ENCODE assay signal across 7 mouse cellular contexts in genomic region chr9:54068777-54069176, GRCm38 (mm10). TPM values are rescaled to one million over a fixed set of nuclear protein-coding genes. Genes with fewer than 3 reads are reported as not detected.
DNase-seq lines count a peak whose midpoint lies in the region; ATAC-seq and TF ChIP-seq lines count a peak whose summit lies in the region.

No protein-coding gene starts in this region.

- H3K27ac ChIP-seq in embryonic facial prominence, embryonic 12.5 days: no peak overlapping the region
- no peak overlapping the region for H3K27ac ChIP-seq in kidney, adult 2 months (ENCODE audit: insufficient read depth, low read depth, low read length)
- no peak overlapping the region for H3K27ac ChIP-seq in limb, embryonic 11.5 days (replicated peaks; ENCODE audit: low read depth, low read length)
- no peak overlapping the region for H3K27ac ChIP-seq in midbrain, embryonic 10.5 days (replicated peaks)
- H3K27ac ChIP-seq in small intestine, adult 2 months (ENCODE audit: insufficient read depth, low read depth, low read length): peak overlapping the region; percentile 100

- H3K9me3 ChIP-seq in embryonic facial prominence, embryonic 12.5 days: no peaks in the 10 kb centered on the region
- H3K9me3 ChIP-seq in limb, embryonic 11.5 days (ENCODE audit: control insufficient read depth, low read length): no peaks in the 10 kb centered on the region
- H3K9me3 ChIP-seq in midbrain, embryonic 10.5 days (replicated peaks): no peaks in the 10 kb centered on the region

- no peak for ATAC-seq in embryonic facial prominence, embryonic 12.5 days (ENCODE audit: insufficient number of reproducible peaks, insufficient read depth, low FRiP score, low TSS enrichment)
- ATAC-seq in limb, embryonic 11.5 days (ENCODE audit: insufficient number of reproducible peaks, low FRiP score, low TSS enrichment, low read depth): no peak

- H3K4me1 ChIP-seq in embryonic facial prominence, embryonic 12.5 days: peaks cover 12% of the 10 kb centered on the region; the same call in 1 of the 2 replicates
- no peaks in the 10 kb centered on the region for H3K4me1 ChIP-seq in kidney, adult 2 months (ENCODE audit: control insufficient read depth, insufficient read depth, low read length)
- 0 out of 2 replicates have a peak, but pooled peaks cover 5% of the 10 kb centered on the region for H3K4me1 ChIP-seq in limb, embryonic 11.5 days (ENCODE audit: control insufficient read depth, insufficient read depth, low read length)
- peaks cover 22% of the 10 kb centered on the region for H3K4me1 ChIP-seq in midbrain, embryonic 10.5 days
- H3K4me1 ChIP-seq in small intestine, adult 2 months (ENCODE audit: control insufficient read depth, insufficient read depth, insufficient read length, low read length): peaks cover 12% of the 10 kb centered on the region

- peak overlapping the region; percentile 100 for H3K4me2 ChIP-seq in embryonic facial prominence, embryonic 12.5 days (replicated peaks)
- peak overlapping the region; percentile 89 for H3K4me2 ChIP-seq in limb, embryonic 11.5 days (ENCODE audit: low read depth, severe bottlenecking)

- peak overlapping the region; percentile 55 for H3K4me3 ChIP-seq in embryonic facial prominence, embryonic 12.5 days
- H3K4me3 ChIP-seq in kidney, adult 2 months (ENCODE audit: insufficient read depth, low read depth, low read length): peak overlapping the region; percentile 45
- peak overlapping the region; percentile 48 for H3K4me3 ChIP-seq in limb, embryonic 11.5 days (ENCODE audit: low read depth, low read length)
- peak overlapping the region; percentile 78 for H3K4me3 ChIP-seq in midbrain, embryonic 10.5 days
- H3K4me3 ChIP-seq in small intestine, adult 2 months (ENCODE audit: low read depth, low read length): peak overlapping the region; percentile 92

- TF ChIP-seq POLR2A in kidney, adult 2 months (IDR thresholded peaks at IDR 0.05; ENCODE audit: low read depth, low read length): no peak
- peak; percentile 70 for TF ChIP-seq POLR2A in small intestine, adult 2 months (IDR thresholded peaks at IDR 0.05; ENCODE audit: low read depth, low read length)

- under 1% methylated on average over 11 of the region's 11 CpGs for WGBS in embryonic facial prominence, embryonic 12.5 days
- WGBS in kidney, adult 2 months: under 1% methylated on average over 11 of the region's 11 CpGs
- under 1% methylated on average over 11 of the region's 11 CpGs for WGBS in limb, embryonic 11.5 days
- WGBS in midbrain, embryonic 10.5 days: under 1% methylated on average over 11 of the region's 11 CpGs
- WGBS in small intestine, adult 2 months: under 1% methylated on average over 11 of the region's 11 CpGs

- no peak for TF ChIP-seq CTCF in kidney, adult 2 months (conservative IDR thresholded peaks at IDR 0.05; ENCODE audit: insufficient read depth, insufficient read length, low read depth, low read length)
- no peak for TF ChIP-seq CTCF in small intestine, adult 2 months (IDR thresholded peaks at IDR 0.05; ENCODE audit: extremely low read depth, insufficient read length, insufficient replicate concordance, low read depth, low read length)

- H3K27me3 ChIP-seq in embryonic facial prominence, embryonic 12.5 days: peaks cover 32% of the 10 kb centered on the region
- H3K27me3 ChIP-seq in kidney, adult 2 months (replicated peaks; ENCODE audit: control insufficient read depth, insufficient read depth, low read length): no peaks in the 10 kb centered on the region
- peaks cover 15% of the 10 kb centered on the region for H3K27me3 ChIP-seq in limb, embryonic 11.5 days (ENCODE audit: control insufficient read depth, insufficient read depth, low read length)
- peaks cover 32% of the 10 kb centered on the region for H3K27me3 ChIP-seq in midbrain, embryonic 10.5 days (ENCODE audit: low read depth, poor library complexity, severe bottlenecking)
- no peaks in the 10 kb centered on the region for H3K27me3 ChIP-seq in small intestine, adult 2 months (ENCODE audit: control insufficient read depth, insufficient read depth, low read length)

- H3K36me3 ChIP-seq in embryonic facial prominence, embryonic 12.5 days: no peaks in the 10 kb centered on the region
- no peaks in the 10 kb centered on the region for H3K36me3 ChIP-seq in kidney, adult 2 months (ENCODE audit: control insufficient read depth, insufficient read depth, low read length)
- no peaks in the 10 kb centered on the region for H3K36me3 ChIP-seq in limb, embryonic 11.5 days (ENCODE audit: control insufficient read depth, insufficient read depth, low read length)
- H3K36me3 ChIP-seq in midbrain, embryonic 10.5 days: no peaks in the 10 kb centered on the region
- H3K36me3 ChIP-seq in small intestine, adult 2 months (ENCODE audit: control insufficient read depth, insufficient read depth, low read length): no peaks in the 10 kb centered on the region

- DNase-seq in adrenal gland, postnatal 4 days (ENCODE audit: low spot score in 2 of 2): peak; percentile 13 to 24
- DNase-seq in heart, adult 8-10 months (ENCODE audit: low spot score): peak; percentile 72
- peak; percentile 92 for DNase-seq in kidney, adult 2 months
- peak; percentile 58 for DNase-seq in limb, embryonic 11.5 days (ENCODE audit: low spot score)
- DNase-seq in midbrain, embryonic 10.5 days (ENCODE audit: low spot score): peak; percentile 59

- H3K9ac ChIP-seq in embryonic facial prominence, embryonic 12.5 days: 0 out of 2 replicates have a peak overlapping the region, but pooled peaks have one; percentile 50
- H3K9ac ChIP-seq in limb, embryonic 11.5 days (ENCODE audit: low read length): no peak overlapping the region

RNA-seq across cellular contexts. Expression of gene Tnfaip8l3, which starts 0.6 kb away (rescaled TPM):
- total RNA-seq in adrenal gland, postnatal 4 days (2021): under 1 TPM; 0.17 to 0.31 TPM
- 0.26 and 0.31 TPM in 2 replicates for polyA plus RNA-seq in embryonic facial prominence, embryonic 12.5 days (2016; fragmentation: Nextera tagmentation; extraction: Ambion mirVana)
- total RNA-seq in heart, adult 8-10 months (2022): under 1 TPM; 0.13 to 0.28 (median 0.21) TPM
- polyA plus RNA-seq in kidney, adult 2 months (2012; rRNA removed): 0.11 and 0.14 TPM in 2 replicates
- polyA plus RNA-seq in limb, embryonic 11.5 days (2014; fragmentation: Nextera tagmentation; extraction: Ambion mirVana): 0.07 and 0.10 TPM in 2 replicates
- polyA plus RNA-seq in midbrain, embryonic 10.5 days (2016; fragmentation: Nextera tagmentation; extraction: Ambion mirVana): 0.15 and 0.37 TPM in 2 replicates
- 1.2 and 3.2 TPM in 2 replicates for polyA plus RNA-seq in small intestine, adult 2 months (2012; rRNA removed)

Comparison
In these comparisons a context has a peak if more than half of its experiments do, and no peak if none do; other contexts are left out.
1. DNase-seq: peak in every context shown above with its lines; median percentile 92 in kidney, adult 2 months; 72 in heart, adult 8-10 months; 59 in midbrain, embryonic 10.5 days; 58 in limb, embryonic 11.5 days; 18 in adrenal gland, postnatal 4 days.